Mouse (Mus musculus): ENCODE measurements around the gene Socs5.

GRCm38 (mm10) chr17:87135741-87136140 lies 28.3 kb downstream of the Socs5 start:
- TF ChIP-seq CTCF (conservative IDR thresholded peaks at IDR 0.05; ENCODE audit: insufficient read depth, insufficient read length, low read depth, low read length): no peak
- no peak for TF ChIP-seq POLR2A (IDR thresholded peaks at IDR 0.05; ENCODE audit: low read depth, low read length)
